Mouse (Mus musculus) mammary gland, adult 2 months (tissue): Measurements from ENCODE around the gene Ccl11. TPM values are rescaled to one million over a fixed set of nuclear protein-coding genes. Genes with fewer than 3 reads are reported as not detected.

Experiments used
- polyA plus RNA-seq: library from polyadenylated mRNA; depleted of rRNA; stranded (reverse); fragments of >200 nt; gene quantifications from 2 replicates; pipeline ENCODE4 v1.2.3, GENCODE M21; 2012; ENCODE audit warnings: low replicate concordance; rRNA removed

The Ccl11 gene
- polyA plus RNA-seq = 30.9 and 79.1 TPM in 2 replicates

GRCm38 (mm10) chr11:82057646-82058045, at the start of gene Ccl11:
Ccl11 (plus strand) TSS chr11:82057823.

GRCm38 (mm10) chr11:82035356-82035755, 22.3 kb upstream of the Ccl11 start, which contains the start of gene Ccl2:
Ccl2 (plus strand) TSS chr11:82035571.

GRCm38 (mm10) chr11:82038535-82038934, 19.1 kb upstream of the Ccl11 start, which contains the start of gene Gm17268:
Gm17268 (minus strand) TSS chr11:82038562.

GRCm38 (mm10) chr11:82045471-82045870, 12.2 kb upstream of the Ccl11 start, which contains the start of gene Ccl7:
Ccl7 (plus strand) TSS chr11:82045712.

GRCm38 (mm10) chr11:82101529-82101928, 43.9 kb downstream of the Ccl11 start, which contains the start of gene Ccl12:
Ccl12 (plus strand) TSS chr11:82101845.

Other genes with a start within 250 kb of the Ccl11 start
- not detected in 2 replicates for gene 5530401A14Rik, start 197.2 kb upstream of the Ccl11 start, polyA plus RNA-seq
- 0.29 and 0.50 TPM in 2 replicates for gene Asic2, start 89.4 kb upstream of the Ccl11 start, polyA plus RNA-seq
- 8.1 and 8.5 TPM in 2 replicates for gene Ccl2, start 22.3 kb upstream of the Ccl11 start, polyA plus RNA-seq
- gene Gm17268, start 19.3 kb upstream of the Ccl11 start, polyA plus RNA-seq = not detected in 2 replicates
- 2.1 and 4.1 TPM in 2 replicates for gene Ccl7, start 12.1 kb upstream of the Ccl11 start, polyA plus RNA-seq
- gene Ccl12, start 44.0 kb downstream of the Ccl11 start, polyA plus RNA-seq = 6.0 and 7.0 TPM in 2 replicates
- 52.4 and 106 TPM in 2 replicates for gene Ccl8, start 57.4 kb downstream of the Ccl11 start, polyA plus RNA-seq
- 0.52 TPM in 1 of 2 replicates, not detected in the other for gene Ccl1, start 247.9 kb downstream of the Ccl11 start, polyA plus RNA-seq